Mouse (Mus musculus) erythroblast, embryonic 14.5 days (primary cell): ENCODE data around the gene Fam49a. TPM values are rescaled to one million over a fixed set of nuclear protein-coding genes. Genes with fewer than 3 reads are reported as not detected.

Experiments used
- H3K27me3 ChIP-seq: 2 replicates; pipeline ENCODE4 v1.6.1; 2012; ENCODE audit warnings: inconsistent platforms; ENCODE audit not compliant: control insufficient read depth
- H3K36me3 ChIP-seq: 2 replicates; pipeline ENCODE4 v1.6.1; 2012; ENCODE audit warnings: mild to moderate bottlenecking, inconsistent platforms; ENCODE audit not compliant: control insufficient read depth
- H3K4me1 ChIP-seq: 2 replicates; pipeline ENCODE4 v1.6.1; 2012; ENCODE audit warnings: inconsistent platforms; ENCODE audit not compliant: control insufficient read depth
- H3K4me3 ChIP-seq: replicated peaks from 2 replicates; pipeline ENCODE3; 2012; ENCODE audit warnings: moderate library complexity, mild to moderate bottlenecking, inconsistent platforms
- H3K9me3 ChIP-seq: 2 replicates; pipeline ENCODE4 v1.6.1; 2012; ENCODE audit warnings: low read length, inconsistent platforms, mixed read lengths; ENCODE audit not compliant: control insufficient read depth
- GATA1 ChIP-seq: IDR thresholded peaks from 2 replicates; pipeline ENCODE4 v1.6.1; 2012; ENCODE audit warnings: low read length, inconsistent platforms, mixed read lengths
- TAL1 ChIP-seq: IDR thresholded peaks from 3 replicates; pipeline ENCODE4 v1.6.1; 2012; ENCODE audit warnings: low read length, inconsistent platforms, mixed read lengths
- polyA plus RNA-seq: library from polyadenylated mRNA; stranded (reverse); fragments of >175 nt; gene quantifications from 2 replicates; pipeline ENCODE4 v1.2.3, GENCODE M21; 2012

Fam49a gene
- polyA plus RNA-seq, 1 experiment, result under 0.01 TPM

DNA sequence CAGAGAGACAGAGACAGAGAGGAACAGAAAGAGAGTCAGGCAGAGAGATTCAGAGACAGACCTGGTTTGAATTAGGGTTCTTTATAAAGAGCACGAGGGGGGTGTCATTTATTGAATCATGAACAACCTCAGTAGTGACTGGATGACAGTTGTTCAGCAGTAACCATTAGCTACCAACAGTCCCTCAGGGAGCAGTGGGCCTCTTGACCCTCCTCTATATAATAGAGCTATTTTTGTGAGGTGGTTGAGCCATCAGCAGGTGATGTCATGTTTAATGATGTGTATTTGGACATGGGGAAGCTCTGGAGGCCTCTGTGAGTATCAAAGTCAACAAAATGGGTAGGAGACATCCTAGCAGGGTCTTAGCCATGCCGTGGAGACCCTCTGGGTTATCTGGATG is 39.2 kb downstream of the Fam49a start:
- no peak overlapping the region for H3K4me3 ChIP-seq
- TF ChIP-seq TAL1 (no peak), GATA1 (no peak)
- no peaks in the 10 kb centered on the region for H3K4me1 ChIP-seq
- no peaks in the 10 kb centered on the region for H3K27me3 ChIP-seq
- H3K36me3 ChIP-seq, result no peaks in the 10 kb centered on the region
- H3K9me3 ChIP-seq, result no peaks in the 10 kb centered on the region

DNA sequence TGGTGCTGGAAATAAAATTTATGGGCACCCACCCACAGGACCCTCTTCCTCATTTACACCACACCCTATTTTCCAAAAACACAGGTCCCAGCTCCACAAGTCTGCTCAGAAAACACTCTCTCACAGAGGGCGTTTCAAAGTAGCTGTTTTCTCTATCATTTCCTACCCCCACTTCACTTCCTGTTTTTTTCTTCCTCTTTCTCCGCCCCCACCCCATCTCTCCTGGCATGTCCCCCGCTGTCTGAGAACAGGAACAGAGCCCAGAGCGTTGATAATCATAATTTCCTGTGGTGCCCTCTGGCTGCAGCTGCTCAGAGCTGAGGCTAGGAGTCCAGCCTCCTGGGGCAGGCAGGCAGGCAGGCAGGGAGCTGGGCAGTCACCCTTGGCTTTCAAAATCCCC is 39.9 kb downstream of the Fam49a start:
- H3K27me3 ChIP-seq, result no peaks in the 10 kb centered on the region
- H3K4me3 ChIP-seq, result no peak overlapping the region
- no peaks in the 10 kb centered on the region for H3K4me1 ChIP-seq

DNA sequence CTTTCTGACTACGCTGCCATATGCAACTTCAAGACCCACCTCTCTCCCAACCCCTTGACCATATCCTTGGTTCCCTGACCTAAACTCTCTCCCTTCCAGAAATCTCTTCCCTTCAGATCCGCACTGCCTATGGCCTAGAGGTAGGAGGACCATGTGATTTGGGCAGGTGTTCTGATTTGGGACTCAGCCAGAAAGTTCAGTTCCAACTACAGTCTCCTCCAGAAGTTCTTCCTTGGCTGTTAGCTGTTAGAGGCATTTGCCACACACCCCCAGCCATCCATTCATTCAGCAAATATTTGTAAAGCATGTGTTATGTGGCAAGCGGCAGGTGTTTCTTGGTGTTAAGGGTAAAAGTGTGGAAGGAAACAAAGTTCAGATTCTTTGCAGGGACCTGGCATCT is 44.3 kb downstream of the Fam49a start:
- Histone ChIP-seq H3K27me3 (no peaks in the 10 kb centered on the region), H3K9me3 (no peaks in the 10 kb centered on the region), H3K4me3 (no peak overlapping the region), H3K36me3 (no peaks in the 10 kb centered on the region), H3K4me1 (no peaks in the 10 kb centered on the region)
- no peak for TF ChIP-seq TAL1
- no peak for TF ChIP-seq GATA1

More for the DNA sequence above, 39.9 kb downstream of the Fam49a start:
- H3K9me3 ChIP-seq, result no peaks in the 10 kb centered on the region
- TF ChIP-seq TAL1, result no peak
- TF ChIP-seq GATA1, result no peak
- no peaks in the 10 kb centered on the region for H3K36me3 ChIP-seq

DNA sequence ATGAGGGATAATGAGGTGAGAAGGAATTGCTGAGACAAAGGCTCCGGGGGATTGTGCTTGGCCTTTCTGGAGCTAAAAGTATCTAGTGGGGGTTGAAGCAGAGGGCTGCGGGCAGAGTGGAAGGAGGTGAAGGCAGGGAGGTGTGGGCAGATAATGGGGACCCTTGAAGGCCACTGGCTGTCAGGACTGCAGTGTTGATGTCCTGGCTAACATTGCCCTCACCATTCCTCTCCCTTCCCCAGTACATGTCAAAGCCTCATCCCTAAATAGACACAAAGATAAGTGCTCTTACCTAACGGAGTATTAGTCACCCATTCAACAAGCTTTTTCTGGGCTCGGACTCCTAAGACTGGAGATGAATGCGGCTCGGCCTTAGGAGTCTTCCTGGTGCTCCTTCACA is 44.9 kb downstream of the Fam49a start:
- H3K9me3 ChIP-seq, result no peaks in the 10 kb centered on the region
- TF ChIP-seq TAL1 (no peak), GATA1 (no peak)
- H3K4me3 ChIP-seq, result no peak overlapping the region
- H3K36me3 ChIP-seq, result no peaks in the 10 kb centered on the region
- H3K4me1 ChIP-seq, result no peaks in the 10 kb centered on the region
- no peaks in the 10 kb centered on the region for H3K27me3 ChIP-seq

DNA sequence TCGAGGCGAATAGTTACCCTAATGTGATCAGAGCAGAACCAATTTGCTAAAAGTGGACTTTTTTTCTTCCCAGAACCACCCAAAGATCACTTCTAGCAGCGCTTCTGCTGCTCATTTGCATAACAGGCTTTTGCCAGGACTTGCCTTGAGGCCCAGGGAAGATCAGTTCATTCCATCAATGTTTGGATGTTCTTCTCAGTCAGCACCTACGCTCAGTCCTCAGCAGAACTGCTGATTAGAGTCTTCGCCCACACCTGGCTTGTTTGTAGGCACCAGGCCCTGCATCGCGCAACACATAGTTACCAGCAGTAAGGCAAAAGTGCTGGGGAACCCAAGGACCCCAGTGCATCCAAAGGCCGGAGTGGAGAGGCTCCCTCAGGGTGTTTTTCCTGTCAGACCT is 45.3 kb downstream of the Fam49a start:
- Histone ChIP-seq H3K4me1 (no peaks in the 10 kb centered on the region), H3K36me3 (no peaks in the 10 kb centered on the region), H3K9me3 (no peaks in the 10 kb centered on the region), H3K4me3 (no peak overlapping the region), H3K27me3 (no peaks in the 10 kb centered on the region)
- TF ChIP-seq TAL1 (no peak), GATA1 (no peak)

DNA sequence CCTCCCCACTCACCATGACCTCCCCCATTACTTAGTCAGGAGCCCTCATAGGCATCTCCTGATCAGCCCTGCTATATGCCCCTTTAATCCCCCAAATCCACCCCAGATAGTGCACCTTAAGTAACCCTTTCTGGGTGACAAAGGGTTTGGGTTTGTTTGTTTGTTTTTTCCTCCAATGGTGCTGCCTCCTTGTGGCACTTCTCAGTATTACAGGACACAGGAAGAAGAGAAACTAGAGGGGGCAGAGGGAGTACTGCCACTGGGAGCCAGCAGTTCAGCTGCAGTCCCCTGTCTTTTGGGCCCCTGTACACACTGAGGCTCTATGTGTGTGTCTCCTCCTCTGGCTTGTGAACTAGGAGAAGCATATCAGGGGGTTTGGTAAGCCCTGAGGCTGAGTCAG is 51.5 kb downstream of the Fam49a start:
- Histone ChIP-seq H3K4me1 (no peaks in the 10 kb centered on the region), H3K4me3 (no peak overlapping the region), H3K27me3 (no peaks in the 10 kb centered on the region), H3K36me3 (no peaks in the 10 kb centered on the region), H3K9me3 (no peaks in the 10 kb centered on the region)
- TF ChIP-seq GATA1, result no peak
- no peak for TF ChIP-seq TAL1

DNA sequence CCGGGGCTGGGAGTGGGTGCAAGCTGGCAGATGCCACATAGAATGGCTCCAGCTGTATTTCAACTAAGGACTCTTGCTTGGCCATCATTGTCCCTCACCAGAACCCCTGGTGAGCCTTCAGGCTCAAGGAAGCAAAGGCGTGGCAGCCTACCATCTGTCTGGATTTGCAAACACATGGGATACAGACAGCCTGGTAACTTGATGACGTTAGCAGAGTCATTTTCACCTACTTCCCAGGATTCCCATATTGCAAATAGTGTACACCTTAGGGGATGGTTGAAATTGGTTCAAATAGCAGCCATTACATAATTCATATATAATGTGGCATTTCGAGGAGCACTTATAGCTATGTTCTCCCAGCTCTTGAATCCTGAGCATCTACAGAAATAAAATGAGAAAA is 52.0 kb downstream of the Fam49a start:
- H3K36me3 ChIP-seq, result no peaks in the 10 kb centered on the region
- H3K9me3 ChIP-seq, result no peaks in the 10 kb centered on the region
- H3K4me1 ChIP-seq, result no peaks in the 10 kb centered on the region
- no peak overlapping the region for H3K4me3 ChIP-seq
- TF ChIP-seq TAL1 (no peak), GATA1 (no peak)
- no peaks in the 10 kb centered on the region for H3K27me3 ChIP-seq

DNA sequence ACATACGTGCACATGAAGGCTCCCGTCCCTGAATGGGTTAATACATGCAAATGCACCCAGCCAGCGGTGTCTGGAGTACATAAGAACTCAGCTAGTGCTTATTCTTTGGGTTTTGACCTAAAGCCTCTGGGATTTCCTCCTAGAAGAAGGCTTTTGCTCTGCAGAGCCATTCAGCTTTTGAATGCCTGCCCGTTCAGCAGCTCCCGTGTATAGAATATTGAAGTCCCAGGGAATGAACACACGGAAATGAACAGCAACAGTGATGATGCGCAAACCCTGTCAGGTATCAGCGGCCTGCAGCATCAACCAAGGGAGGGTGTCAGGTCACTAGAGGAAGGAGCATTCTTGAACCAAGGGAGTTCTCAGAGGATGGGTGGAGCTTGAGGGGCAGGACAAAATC is 52.4 kb downstream of the Fam49a start:
- H3K27me3 ChIP-seq, result no peaks in the 10 kb centered on the region
- H3K36me3 ChIP-seq, result no peaks in the 10 kb centered on the region
- H3K4me1 ChIP-seq, result no peaks in the 10 kb centered on the region
- TF ChIP-seq TAL1 (no peak), GATA1 (no peak)
- no peak overlapping the region for H3K4me3 ChIP-seq
- H3K9me3 ChIP-seq, result no peaks in the 10 kb centered on the region

DNA sequence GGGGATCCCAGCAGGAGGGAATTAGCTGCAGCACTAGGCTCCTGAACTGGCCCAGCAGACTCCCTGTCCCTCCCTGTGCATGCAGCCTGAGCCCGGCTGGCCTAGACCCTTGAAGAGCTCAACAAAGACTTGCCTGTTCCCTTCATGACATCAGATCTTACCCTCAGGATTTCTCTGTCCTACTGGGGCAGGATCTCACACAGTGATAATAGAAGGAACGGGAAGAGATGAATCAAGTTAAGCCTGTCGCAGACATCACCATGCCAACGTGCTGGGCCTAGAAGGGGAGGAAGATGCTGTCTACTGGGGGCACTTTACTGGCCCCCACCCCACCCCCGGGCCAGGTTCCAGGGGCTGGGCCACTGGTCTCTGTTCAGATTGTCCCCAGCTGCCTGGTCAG is 53.1 kb downstream of the Fam49a start:
- H3K9me3 ChIP-seq, result no peaks in the 10 kb centered on the region
- H3K4me3 ChIP-seq, result no peak overlapping the region
- no peaks in the 10 kb centered on the region for H3K4me1 ChIP-seq
- no peak for TF ChIP-seq TAL1
- no peak for TF ChIP-seq GATA1
- H3K27me3 ChIP-seq, result no peaks in the 10 kb centered on the region
- no peaks in the 10 kb centered on the region for H3K36me3 ChIP-seq

DNA sequence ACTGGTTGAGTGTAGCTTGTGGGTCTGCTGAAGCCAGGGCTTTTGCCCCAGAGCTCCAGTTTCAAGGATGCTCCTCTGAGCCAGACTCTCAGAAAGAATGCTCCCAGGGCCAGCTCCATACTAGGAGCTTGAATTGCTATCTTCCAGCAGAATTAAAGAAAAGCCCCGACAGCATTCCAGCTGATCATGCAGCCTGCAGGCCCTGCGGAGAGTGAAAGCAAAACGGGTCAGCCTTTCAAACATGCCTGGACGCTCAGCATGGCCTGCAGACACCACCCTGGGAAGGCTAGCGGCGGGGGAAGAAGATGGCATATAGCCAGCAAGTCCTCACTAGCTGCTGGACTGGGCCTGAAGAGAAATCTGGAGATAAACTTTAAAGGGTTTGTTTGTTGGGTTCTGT is 55.0 kb downstream of the Fam49a start:
- H3K4me3 ChIP-seq, result no peak overlapping the region
- TF ChIP-seq TAL1, result no peak
- TF ChIP-seq GATA1, result no peak
- H3K9me3 ChIP-seq, result no peaks in the 10 kb centered on the region
- H3K36me3 ChIP-seq, result no peaks in the 10 kb centered on the region
- H3K27me3 ChIP-seq, result no peaks in the 10 kb centered on the region
- no peaks in the 10 kb centered on the region for H3K4me1 ChIP-seq
